Mouse (Mus musculus) forebrain, postnatal 0 days (tissue): ENCODE data around the gene Tnni3k. TPM values are rescaled to one million over a fixed set of nuclear protein-coding genes. Genes with fewer than 3 reads are reported as not detected.

Experiments used
- ATAC-seq: fragments of 200-750 bp; cut with Nextera tagmentation; 2 replicates; pipeline ENCODE4 v1.8.0; 2017; ENCODE audit warnings: mild to moderate bottlenecking, moderate library complexity
- DNase-seq: peaks from one replicate; pipeline ENCODE4 v3.0.0-alpha.2; 2015
- H3K27ac ChIP-seq: fragments of 300-500 bp; sonication (generic); 2 replicates; pipeline ENCODE4 v1.5.1; 2014; ENCODE audit warnings: low read depth, mild to moderate bottlenecking, antibody characterized with exemption, low read length, moderate library complexity, mixed read lengths
- H3K27me3 ChIP-seq: fragments of 300-500 bp; sonication (generic); 2 replicates; pipeline ENCODE4 v1.6.1; 2014; ENCODE audit warnings: mild to moderate bottlenecking, low read length, mixed read lengths; ENCODE audit not compliant: insufficient read depth
- H3K36me3 ChIP-seq: fragments of 300-500 bp; sonication (generic); 2 replicates; pipeline ENCODE4 v1.6.1; 2014; ENCODE audit warnings: mild to moderate bottlenecking, moderate library complexity; ENCODE audit not compliant: insufficient read depth
- H3K4me1 ChIP-seq: fragments of 300-500 bp; sonication (generic); 2 replicates; pipeline ENCODE4 v1.6.1; 2014; ENCODE audit warnings: antibody characterized with exemption; ENCODE audit not compliant: insufficient read depth
- H3K4me2 ChIP-seq: fragments of 300-500 bp; sonication (generic); 2 replicates; pipeline ENCODE4 v1.6.1; 2014; ENCODE audit warnings: low read depth, mild to moderate bottlenecking, moderate library complexity
- H3K4me3 ChIP-seq: fragments of 300-500 bp; sonication (generic); 2 replicates; pipeline ENCODE4 v1.5.1; 2014; ENCODE audit warnings: low read depth, low read length, mixed read lengths
- H3K9ac ChIP-seq: fragments of 300-500 bp; sonication (generic); 2 replicates; pipeline ENCODE4 v1.6.1; 2014; ENCODE audit warnings: mild to moderate bottlenecking
- H3K9me3 ChIP-seq: fragments of 300-500 bp; sonication (generic); 2 replicates; pipeline ENCODE4 v1.6.1; 2016; ENCODE audit warnings: low read length
- CTCF ChIP-seq: sonication (generic); IDR thresholded peaks from 2 replicates; pipeline ENCODE4 v1.5.1; 2016; ENCODE audit warnings: antibody characterized with exemption, control low read depth, low read depth
- WGBS: fragments of 180-500 bp; shearing (Covaris S2); extraction: QIAGEN DNeasy Blood & Tissue Kit; methylation state at CpG from one replicate; pipeline ENCODE4 v1.1.7; 2014; 5-methylcytosine and 5-hydroxymethylcytosine counted together
- polyA plus RNA-seq: library from polyadenylated mRNA; unstranded; fragments of >200 nt; fragmentation: Nextera tagmentation; extraction: Ambion mirVana; gene quantifications from 2 replicates; pipeline ENCODE4 v1.2.1, GENCODE M21; 2015
- total RNA-seq: library from RNA; depleted of rRNA; stranded (reverse); fragments of >200 nt; gene quantifications from 2 replicates; pipeline ENCODE4 v1.2.3, GENCODE M21; 2014; rRNA removed

Tnni3k gene
- total and polyA plus RNA-seq, 2 experiments from 2014 or later = 0.05 to 0.10 TPM

DNA sequence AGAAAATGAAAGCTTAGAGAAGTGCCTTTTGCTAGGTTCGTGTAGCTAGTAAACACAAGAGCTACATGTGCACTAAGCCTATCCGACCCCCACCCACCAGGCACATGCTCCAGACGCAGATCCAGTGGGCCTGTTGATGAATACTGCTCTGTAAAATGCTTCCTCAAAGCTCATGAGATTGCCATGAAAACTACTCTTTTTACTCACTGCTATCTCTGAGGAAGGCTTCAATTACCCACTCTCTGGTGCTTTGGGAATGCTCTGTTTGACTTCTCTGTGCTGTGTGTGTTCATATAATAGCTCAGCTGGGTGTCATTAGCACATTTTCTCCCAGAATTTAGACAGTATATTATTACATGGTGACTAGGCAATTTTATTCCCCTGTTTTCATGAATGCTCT is 297.1 kb downstream of the Tnni3k start:
- H3K9me3 ChIP-seq = no peaks in the 10 kb centered on the region
- H3K4me1 ChIP-seq = no peaks in the 10 kb centered on the region
- H3K27me3 ChIP-seq = no peaks in the 10 kb centered on the region
- DNase-seq = no peak
- 50% methylated on average over 3 of the region's 3 CpGs for WGBS
- no peak overlapping the region for H3K4me3 ChIP-seq
- TF ChIP-seq CTCF = no peak
- H3K4me2 ChIP-seq = no peak overlapping the region
- H3K27ac ChIP-seq = no peak overlapping the region
- no peaks in the 10 kb centered on the region for H3K36me3 ChIP-seq
- H3K9ac ChIP-seq = no peak overlapping the region
- ATAC-seq = peak; percentile 79

- ATAC-seq (no peak), DNase-seq (no peak)
- Histone ChIP-seq H3K4me3 (no peak overlapping the region), H3K4me1 (no peaks in the 10 kb centered on the region), H3K9ac (no peak overlapping the region), H3K27ac (no peak overlapping the region), H3K36me3 (no peaks in the 10 kb centered on the region), H3K27me3 (no peaks in the 10 kb centered on the region), H3K4me2 (no peak overlapping the region), H3K9me3 (no peaks in the 10 kb centered on the region)
- no peak for TF ChIP-seq CTCF
- WGBS = 95% methylated on average over 3 of the region's 3 CpGs
Observed at GRCm38 (mm10) chr3:154755225-154755624, 300.0 kb downstream of the Tnni3k start.

DNA sequence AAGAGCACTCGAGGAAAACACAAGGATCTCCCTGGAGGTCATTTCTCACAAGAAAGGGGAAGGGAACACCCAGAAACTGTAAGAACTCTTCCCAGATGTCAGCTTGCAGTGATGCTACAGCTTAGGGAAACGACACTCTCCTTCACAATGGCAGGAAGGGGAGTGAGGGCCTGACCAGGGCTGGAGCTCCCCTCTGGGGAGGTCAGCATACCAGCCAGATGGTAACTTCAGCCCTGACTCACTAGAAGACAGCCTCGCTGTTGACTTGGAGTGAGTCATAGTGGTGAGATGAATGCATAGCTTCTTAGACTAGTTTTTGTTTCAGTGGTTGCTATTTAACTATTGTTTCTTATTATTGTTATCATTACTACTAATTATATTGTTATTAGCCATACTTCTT is 300.7 kb downstream of the Tnni3k start:
- H3K36me3 ChIP-seq = no peaks in the 10 kb centered on the region
- TF ChIP-seq CTCF = no peak
- H3K27me3 ChIP-seq = no peaks in the 10 kb centered on the region
- DNase-seq (no peak), ATAC-seq (no peak)
- no peaks in the 10 kb centered on the region for H3K9me3 ChIP-seq
- H3K4me2 ChIP-seq = no peak overlapping the region
- no peaks in the 10 kb centered on the region for H3K4me1 ChIP-seq
- WGBS = 51% methylated on average over 3 of the region's 3 CpGs
- H3K4me3 ChIP-seq = no peak overlapping the region
- no peak overlapping the region for H3K9ac ChIP-seq
- no peak overlapping the region for H3K27ac ChIP-seq

GRCm38 (mm10) chr3:154744317-154744716 is 310.9 kb downstream of the Tnni3k start:
- Histone ChIP-seq H3K27ac (no peak overlapping the region), H3K4me3 (no peak overlapping the region), H3K9ac (no peak overlapping the region), H3K4me1 (no peaks in the 10 kb centered on the region), H3K27me3 (no peaks in the 10 kb centered on the region), H3K4me2 (no peak overlapping the region), H3K36me3 (no peaks in the 10 kb centered on the region), H3K9me3 (no peaks in the 10 kb centered on the region)
- ATAC-seq (no peak), DNase-seq (no peak)
- no peak for TF ChIP-seq CTCF
- WGBS = 90% methylated on average over 2 of the region's 2 CpGs

DNA sequence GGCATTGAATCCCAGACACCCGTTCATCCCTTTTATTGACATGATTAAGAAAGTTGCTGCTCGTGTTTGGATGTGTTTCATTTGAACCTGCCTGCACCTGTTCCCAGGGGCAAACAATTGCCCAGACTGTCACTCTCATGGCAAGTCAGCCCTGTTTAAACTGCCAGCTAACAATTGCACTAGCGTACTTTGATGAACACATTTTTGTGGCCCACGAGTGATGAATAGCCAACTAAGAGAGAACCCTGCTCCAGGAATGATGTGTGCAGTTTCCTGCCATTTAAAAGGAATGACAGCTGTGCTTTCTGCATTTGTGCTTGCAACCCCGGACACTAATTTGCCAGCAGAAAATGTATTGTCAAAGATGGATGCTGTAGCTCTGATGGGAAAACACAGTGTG is 312.3 kb downstream of the Tnni3k start:
- H3K9me3 ChIP-seq = no peaks in the 10 kb centered on the region
- no peak overlapping the region for H3K9ac ChIP-seq
- no peaks in the 10 kb centered on the region for H3K4me1 ChIP-seq
- H3K4me3 ChIP-seq = no peak overlapping the region
- H3K27ac ChIP-seq = no peak overlapping the region
- H3K4me2 ChIP-seq = no peak overlapping the region
- ATAC-seq (no peak), DNase-seq (no peak)
- H3K36me3 ChIP-seq = no peaks in the 10 kb centered on the region
- 25% methylated on average over 5 of the region's 5 CpGs for WGBS
- no peaks in the 10 kb centered on the region for H3K27me3 ChIP-seq
- TF ChIP-seq CTCF = no peak

DNA sequence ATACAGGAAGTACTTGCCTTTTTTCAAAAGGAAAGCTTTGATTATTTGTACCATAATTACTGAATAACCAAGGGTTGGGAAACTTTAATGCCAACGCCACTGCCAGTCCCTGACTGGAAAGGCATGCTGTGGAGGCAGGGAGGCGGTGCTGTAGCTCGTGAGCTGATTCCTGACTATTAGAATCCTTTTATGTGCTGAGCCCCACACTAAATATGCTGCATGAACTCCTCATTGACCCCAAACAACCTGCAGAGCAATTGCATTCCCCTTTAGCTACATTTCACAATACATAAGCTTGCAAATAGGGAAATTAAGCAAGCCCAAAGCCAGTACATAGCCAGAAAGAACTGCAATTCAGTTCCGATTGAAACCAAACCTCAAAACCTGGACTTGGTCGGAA is 313.7 kb downstream of the Tnni3k start:
- no peaks in the 10 kb centered on the region for H3K27me3 ChIP-seq
- H3K4me2 ChIP-seq = no peak overlapping the region
- DNase-seq (no peak), ATAC-seq (no peak)
- H3K4me1 ChIP-seq = no peaks in the 10 kb centered on the region
- no peak overlapping the region for H3K9ac ChIP-seq
- WGBS = 45% methylated on average over 5 of the region's 5 CpGs
- TF ChIP-seq CTCF = no peak
- no peaks in the 10 kb centered on the region for H3K36me3 ChIP-seq
- no peak overlapping the region for H3K27ac ChIP-seq
- H3K4me3 ChIP-seq = no peak overlapping the region
- no peaks in the 10 kb centered on the region for H3K9me3 ChIP-seq

Other genes with a start within 250 kb of the Tnni3k start
- 33.3 and 39.3 TPM in 2 replicates for gene Fpgt, start 38.0 kb upstream of the Tnni3k start, total RNA-seq
- gene Fpgt, start 38.0 kb upstream of the Tnni3k start, polyA plus RNA-seq = 15.5 and 16.1 TPM in 2 replicates
- 0.81 and 1.2 TPM in 2 replicates for gene Lrriq3, start 38.0 kb upstream of the Tnni3k start, total RNA-seq
- gene Lrriq3, start 38.0 kb upstream of the Tnni3k start, polyA plus RNA-seq = 1.1 and 1.4 TPM in 2 replicates